Mouse (Mus musculus): ENCODE data around the gene Igfbp4. TPM values are rescaled to one million over a fixed set of nuclear protein-coding genes. Genes with fewer than 3 reads are reported as not detected.

The Igfbp4 gene
- polyA plus RNA-seq, 1 experiment from 2014 or later: 494 TPM

- H3K4me2 ChIP-seq (replicated peaks; ENCODE audit: low read depth, low read length): no peak overlapping the region
- no peak overlapping the region for H3K9ac ChIP-seq (replicated peaks; ENCODE audit: low read depth, low read length)
- 78% methylated on average over 5 of the region's 5 CpGs for WGBS
- no peaks in the 10 kb centered on the region for H3K27me3 ChIP-seq (ENCODE audit: control insufficient read depth, insufficient read depth, low read length)
- no peak overlapping the region for H3K4me3 ChIP-seq (ENCODE audit: low read depth, low read length)
- no peaks in the 10 kb centered on the region for H3K9me3 ChIP-seq (ENCODE audit: control insufficient read depth, low read depth, low read length)
- 0 out of 2 replicates have a peak, but pooled peaks cover 3% of the 10 kb centered on the region for H3K4me1 ChIP-seq (ENCODE audit: control insufficient read depth, insufficient read depth, low read length)
- H3K36me3 ChIP-seq (ENCODE audit: control insufficient read depth, insufficient read depth, low read length): no peaks in the 10 kb centered on the region
- no peak overlapping the region for H3K27ac ChIP-seq (ENCODE audit: low read length)
- no peak for ATAC-seq (ENCODE audit: insufficient number of reproducible peaks, insufficient read depth, low FRiP score, low read depth)
Observed at GRCm38 (mm10) chr11:99100215-99100614, 59.2 kb downstream of the Igfbp4 start.

- H3K4me2 ChIP-seq (replicated peaks; ENCODE audit: low read depth, low read length): no peak overlapping the region
- peaks cover 13% of the 10 kb centered on the region; the same call in 1 of the 2 replicates for H3K4me1 ChIP-seq (ENCODE audit: control insufficient read depth, insufficient read depth, low read length)
- no peaks in the 10 kb centered on the region for H3K36me3 ChIP-seq (ENCODE audit: control insufficient read depth, insufficient read depth, low read length)
- no peak overlapping the region for H3K9ac ChIP-seq (replicated peaks; ENCODE audit: low read depth, low read length)
- no peaks in the 10 kb centered on the region for H3K27me3 ChIP-seq (ENCODE audit: control insufficient read depth, insufficient read depth, low read length)
- no peak overlapping the region for H3K27ac ChIP-seq (ENCODE audit: low read length)
- H3K9me3 ChIP-seq (ENCODE audit: control insufficient read depth, low read depth, low read length): no peaks in the 10 kb centered on the region
- no peak overlapping the region for H3K4me3 ChIP-seq (ENCODE audit: low read depth, low read length)
- ATAC-seq (ENCODE audit: insufficient number of reproducible peaks, insufficient read depth, low FRiP score, low read depth): no peak
- 61% methylated on average over 8 of the region's 8 CpGs for WGBS
Observed at GRCm38 (mm10) chr11:99101693-99102092, 60.6 kb downstream of the Igfbp4 start.

GRCm38 (mm10) chr11:99102575-99103270, 61.7 kb downstream of the Igfbp4 start:
- no peaks in the 10 kb centered on the region for H3K27me3 ChIP-seq (ENCODE audit: control insufficient read depth, insufficient read depth, low read length)
- peaks cover 17% of the 10 kb centered on the region; the same call in 1 of the 2 replicates for H3K4me1 ChIP-seq (ENCODE audit: control insufficient read depth, insufficient read depth, low read length)
- no peak overlapping the region for H3K4me2 ChIP-seq (replicated peaks; ENCODE audit: low read depth, low read length)
- no peaks in the 10 kb centered on the region for H3K36me3 ChIP-seq (ENCODE audit: control insufficient read depth, insufficient read depth, low read length)
- H3K9me3 ChIP-seq (ENCODE audit: control insufficient read depth, low read depth, low read length): no peaks in the 10 kb centered on the region
- no peak overlapping the region for H3K4me3 ChIP-seq (ENCODE audit: low read depth, low read length)
- H3K9ac ChIP-seq (replicated peaks; ENCODE audit: low read depth, low read length): no peak overlapping the region; the same call in 1 of the 2 replicates
- WGBS: 82% methylated on average over 9 of the region's 9 CpGs
- ATAC-seq (ENCODE audit: insufficient number of reproducible peaks, insufficient read depth, low FRiP score, low read depth): no peak
- no peak overlapping the region for H3K27ac ChIP-seq (ENCODE audit: low read length)

Other genes starting within 250 kb of the Igfbp4 start
- gene Msl1, start 245.7 kb upstream of the Igfbp4 start, polyA plus RNA-seq (2014; fragmentation: Nextera tagmentation; extraction: Ambion mirVana): 21.6 and 22.3 TPM in 2 replicates
- 33.7 and 35.1 TPM in 2 replicates for gene Casc3, start 236.3 kb upstream of the Igfbp4 start, polyA plus RNA-seq (2014; fragmentation: Nextera tagmentation; extraction: Ambion mirVana)
- 5.6 and 7.7 TPM in 2 replicates for gene Rapgefl1, start 204.5 kb upstream of the Igfbp4 start, polyA plus RNA-seq (2014; fragmentation: Nextera tagmentation; extraction: Ambion mirVana)
- gene Wipf2, start 177.6 kb upstream of the Igfbp4 start, polyA plus RNA-seq (2014; fragmentation: Nextera tagmentation; extraction: Ambion mirVana): 6.8 and 7.1 TPM in 2 replicates
- 31.4 and 32.6 TPM in 2 replicates for gene Cdc6, start 133.4 kb upstream of the Igfbp4 start, polyA plus RNA-seq (2014; fragmentation: Nextera tagmentation; extraction: Ambion mirVana)
- 54.0 and 56.8 TPM in 2 replicates for gene Rara, start 113.4 kb upstream of the Igfbp4 start, polyA plus RNA-seq (2014; fragmentation: Nextera tagmentation; extraction: Ambion mirVana)
- gene Gjd3, start 58.2 kb upstream of the Igfbp4 start, polyA plus RNA-seq (2014; fragmentation: Nextera tagmentation; extraction: Ambion mirVana): not detected in 2 replicates
- gene Top2a, start 17.1 kb upstream of the Igfbp4 start, polyA plus RNA-seq (2014; fragmentation: Nextera tagmentation; extraction: Ambion mirVana): 260 and 284 TPM in 2 replicates
- 2.4 and 2.5 TPM in 2 replicates for gene Tns4, start 48.1 kb downstream of the Igfbp4 start, polyA plus RNA-seq (2014; fragmentation: Nextera tagmentation; extraction: Ambion mirVana)
- 0.46 and 0.52 TPM in 2 replicates for gene Ccr7, start 113.8 kb downstream of the Igfbp4 start, polyA plus RNA-seq (2014; fragmentation: Nextera tagmentation; extraction: Ambion mirVana)
- 156 and 164 TPM in 2 replicates for gene Smarce1, start 189.8 kb downstream of the Igfbp4 start, polyA plus RNA-seq (2014; fragmentation: Nextera tagmentation; extraction: Ambion mirVana)
- gene Krt222, start 202.8 kb downstream of the Igfbp4 start, polyA plus RNA-seq (2014; fragmentation: Nextera tagmentation; extraction: Ambion mirVana): 0.18 and 0.68 TPM in 2 replicates
- gene Krt24, start 244.0 kb downstream of the Igfbp4 start, polyA plus RNA-seq (2014; fragmentation: Nextera tagmentation; extraction: Ambion mirVana): 0.13 TPM in 1 of 2 replicates, not detected in the other